Mouse (Mus musculus) ovary, postnatal 14 days (tissue): Measurements from ENCODE around the gene Flg.

Experiments
- DNase-seq: peaks from one replicate; pipeline ENCODE4 v3.0.0; 2022; ENCODE audit warnings: low spot score

Flg gene

GRCm38 (mm10) chr3:93273223-93273622 lies at the start of gene Flg:
Gene Flg, plus strand, starts transcription at chr3:93273523.
- no peak for DNase-seq

- DNase-seq: no peak
Measured at GRCm38 (mm10) chr3:93297542-93297941, 24.2 kb downstream of the Flg start.

- no peak for DNase-seq
Measured at GRCm38 (mm10) chr3:93299832-93300231, 26.5 kb downstream of the Flg start.

GRCm38 (mm10) chr3:93301896-93302295 lies 28.6 kb downstream of the Flg start:
- DNase-seq: no peak

GRCm38 (mm10) chr3:93306142-93306541 lies 32.8 kb downstream of the Flg start:
- DNase-seq: no peak

GRCm38 (mm10) chr3:93311371-93311770 lies 38.0 kb downstream of the Flg start:
- no peak for DNase-seq

GRCm38 (mm10) chr3:93314388-93314787 lies 41.1 kb downstream of the Flg start:
- DNase-seq: no peak

- DNase-seq: no peak
Measured at GRCm38 (mm10) chr3:93319449-93319848, 46.1 kb downstream of the Flg start, which contains the start of gene Hrnr. Gene Hrnr, plus strand, starts transcription at chr3:93319749.

GRCm38 (mm10) chr3:93337749-93338148 lies 64.4 kb downstream of the Flg start:
- DNase-seq: no peak

- no peak for DNase-seq
Measured at GRCm38 (mm10) chr3:93340021-93340420, 66.7 kb downstream of the Flg start.
